Comparison of ENCODE assay signal across 14 mouse cellular contexts in the genomic region with DNA sequence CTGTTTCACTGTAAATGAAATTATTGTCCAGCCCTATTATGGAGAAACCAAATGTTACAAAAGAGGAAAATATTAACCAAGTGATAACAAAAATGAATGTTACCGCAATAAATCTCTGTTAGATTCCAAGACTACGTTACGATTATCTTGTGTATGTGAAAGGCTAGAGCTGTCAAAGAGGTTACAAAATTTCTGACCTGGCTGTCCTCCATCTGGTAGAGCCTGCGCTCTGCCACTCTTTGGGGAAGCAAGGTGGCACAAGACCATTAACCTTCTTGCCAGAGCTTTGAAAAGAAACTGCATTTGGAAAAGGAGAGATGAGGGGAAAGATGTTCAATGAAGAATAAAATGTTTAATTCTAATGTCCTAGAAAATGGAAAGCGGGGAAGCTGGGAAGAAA.
"Had no signal": no experiment of that assay in that cellular context is flagged by ENCODE, and none has a peak within 500 bp of the region (broad histone marks: within the 10 kb centered on the region; RNA-seq: fewer than 3 reads in every experiment).

No protein-coding gene starts in this region.

- H3K4me1 ChIP-seq: limb, embryonic 10.5 days had no signal

- H3K36me3 ChIP-seq: limb, embryonic 10.5 days; limb, embryonic 13.5 days had no signal

- H3K9ac ChIP-seq: limb, embryonic 13.5 days; liver, embryonic 14.5 days; liver, postnatal 0 days; lung, embryonic 14.5 days had no signal

- H3K27ac ChIP-seq: kidney, postnatal 0 days; layer of hippocampus, adult 2 months; limb, embryonic 10.5 days; limb, embryonic 13.5 days; liver, embryonic 14.5 days had no signal

- DNase-seq: kidney, postnatal 25 days; layer of hippocampus, adult 9-11 months; liver, postnatal 0 days; lung, embryonic 14.5 days; lung, postnatal 10 days; lung, postnatal 4 days; midbrain, embryonic 14.5 days; thymus, adult 18-20 months; thymus, postnatal 4 days had no signal

- H3K4me3 ChIP-seq: layer of hippocampus, adult 2 months; limb, embryonic 10.5 days; limb, embryonic 13.5 days had no signal

- H3K27me3 ChIP-seq: limb, embryonic 13.5 days had no signal
